Mouse (Mus musculus) brain, embryonic 14.5 days (tissue): ENCODE measurements around the gene Nrxn2. TPM values are rescaled to one million over a fixed set of nuclear protein-coding genes. Genes with fewer than 3 reads are reported as not detected.

ENCODE experiments used
- DNase-seq: peaks from one replicate; pipeline ENCODE4 v3.0.0-alpha.2; 2011; ENCODE audit warnings: low read depth
- CTCF ChIP-seq: fragments of 200-500 bp; IDR thresholded peaks from 2 replicates; pipeline ENCODE4 v1.5.1; 2012; ENCODE audit warnings: inconsistent platforms, mild to moderate bottlenecking, moderate library complexity, borderline replicate concordance; ENCODE audit not compliant: insufficient read depth, insufficient read length; ENCODE audit errors: extremely low read depth
- POLR2A ChIP-seq: fragments of 200-500 bp; IDR thresholded peaks from 2 replicates; pipeline ENCODE4 v1.6.1; 2012; ENCODE audit warnings: mild to moderate bottlenecking, inconsistent platforms, borderline replicate concordance; ENCODE audit not compliant: poor library complexity, insufficient read depth, insufficient read length, severe bottlenecking; ENCODE audit errors: extremely low read depth
- polyA plus RNA-seq: library from polyadenylated mRNA; depleted of rRNA; stranded (reverse); fragments of >200 nt; gene quantifications from 2 replicates; pipeline ENCODE4 v1.2.3, GENCODE M21; 2012

Nrxn2 gene
- polyA plus RNA-seq, 1 experiment, result 311 TPM

DNA sequence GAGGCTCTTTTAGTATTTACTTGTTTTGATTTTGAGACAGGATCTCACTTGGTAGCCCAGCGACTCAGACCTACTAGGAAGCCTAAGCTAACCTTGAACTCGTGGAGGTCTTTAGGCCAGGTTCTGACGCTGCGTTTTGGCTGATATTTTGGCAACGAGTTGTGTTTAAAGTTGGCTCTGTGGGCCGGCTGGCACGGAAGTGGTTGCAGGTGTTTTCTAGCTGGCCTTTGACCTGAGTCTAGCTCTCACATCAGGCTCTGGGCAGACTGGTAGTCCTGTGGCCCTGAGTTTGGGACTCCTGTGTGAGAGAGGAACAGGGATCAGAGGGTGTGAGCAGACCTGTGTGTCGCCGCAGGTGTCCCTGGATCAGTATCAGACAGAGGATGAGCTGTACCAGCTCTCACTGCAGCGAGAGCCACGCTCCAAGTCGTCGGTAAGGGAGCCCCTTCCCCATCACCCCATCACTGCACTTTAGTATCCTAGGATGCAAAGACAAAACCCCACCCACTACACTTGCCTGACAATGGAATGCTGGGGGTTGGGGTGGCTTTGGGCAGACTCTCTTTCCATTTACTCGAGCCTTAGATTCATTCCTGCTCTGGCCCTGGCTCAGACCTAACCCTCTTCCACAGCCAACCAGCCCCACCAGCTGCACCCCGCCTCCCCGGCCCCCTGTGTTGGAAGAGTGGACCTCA lies 10.6 kb upstream of the Nrxn2 start:
- TF ChIP-seq POLR2A, result no peak
- TF ChIP-seq CTCF, result no peak
- no peak for DNase-seq

DNA sequence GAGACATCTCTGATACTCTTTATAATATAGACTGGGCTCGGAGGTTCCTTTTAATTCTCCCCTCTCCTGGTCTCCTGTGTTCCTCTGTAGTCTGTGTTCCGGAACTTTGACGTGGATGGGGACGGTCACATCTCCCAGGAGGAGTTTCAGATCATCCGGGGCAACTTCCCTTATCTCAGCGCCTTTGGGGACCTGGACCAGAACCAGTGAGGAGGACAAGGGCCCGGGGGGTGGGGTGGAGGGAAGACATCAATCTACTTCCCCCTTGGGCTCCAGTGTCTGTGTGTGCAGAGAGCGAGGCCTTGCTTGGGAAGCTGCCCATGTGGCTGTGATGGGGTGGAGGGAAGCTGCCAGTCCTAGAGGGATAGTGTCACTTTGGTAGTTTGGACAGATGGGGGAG lies 9.8 kb upstream of the Nrxn2 start:
- TF ChIP-seq POLR2A (no peak), CTCF (no peak)

DNA sequence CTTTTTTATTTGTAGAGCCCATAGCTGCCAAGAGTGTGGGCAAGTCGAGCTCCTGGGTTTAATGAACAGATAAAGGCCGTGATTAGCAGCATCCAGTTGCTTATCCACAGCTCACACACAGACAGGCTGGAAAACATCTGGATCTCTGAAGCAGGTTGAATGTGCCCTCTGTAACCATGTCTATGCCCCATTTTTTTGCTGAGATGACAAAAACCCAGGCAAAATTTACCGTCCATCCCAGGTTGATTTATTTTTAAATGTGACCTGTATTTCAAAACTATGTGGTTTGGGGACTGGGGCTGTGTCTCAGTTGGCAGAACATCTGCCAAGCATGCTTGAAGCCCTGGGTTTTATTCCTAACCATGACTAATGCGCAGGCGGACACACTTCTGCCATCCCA lies 9.4 kb upstream of the Nrxn2 start:
- no peak for DNase-seq
- TF ChIP-seq CTCF, result no peak
- TF ChIP-seq POLR2A, result no peak

More for the DNA sequence above, 9.8 kb upstream of the Nrxn2 start:
- no peak for DNase-seq

DNA sequence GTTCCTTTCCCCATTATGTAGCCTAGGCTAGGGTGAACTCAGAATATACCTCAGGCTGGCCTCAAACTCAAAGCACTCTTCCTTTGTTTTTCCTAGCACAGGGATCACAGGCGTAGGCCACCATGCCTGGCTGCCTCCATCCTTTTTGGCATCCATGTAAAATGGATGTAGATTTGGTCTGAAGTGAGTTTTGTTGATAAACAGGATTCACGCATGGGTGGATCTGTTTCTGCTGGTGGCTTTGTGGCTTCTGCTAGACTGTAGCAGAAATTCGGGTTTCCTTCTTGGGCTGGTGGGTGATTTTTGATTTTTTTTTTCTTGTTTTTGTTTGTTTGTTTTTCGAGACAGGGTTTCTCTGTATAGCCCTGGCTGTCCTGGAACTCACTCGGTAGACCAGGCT lies 8.6 kb upstream of the Nrxn2 start:
- no peak for DNase-seq
- TF ChIP-seq CTCF (no peak), POLR2A (no peak)

DNA sequence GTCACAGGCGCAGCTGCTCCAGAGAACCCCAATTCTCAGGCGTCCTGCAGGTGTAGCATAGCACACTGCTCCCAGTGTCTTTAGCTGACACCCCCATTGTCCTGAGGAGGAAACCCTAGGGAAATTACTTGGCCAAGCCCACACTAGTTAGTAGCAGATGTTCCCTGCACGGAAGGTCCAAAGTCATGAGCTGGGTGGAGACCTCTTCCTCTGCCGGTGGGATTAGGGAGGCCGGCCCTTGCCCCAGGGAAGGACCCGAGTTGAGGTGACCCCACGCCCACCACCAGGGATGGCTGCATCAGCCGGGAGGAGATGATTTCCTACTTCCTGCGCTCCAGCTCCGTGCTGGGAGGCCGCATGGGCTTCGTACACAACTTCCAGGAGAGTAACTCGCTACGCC lies 5.7 kb upstream of the Nrxn2 start:
- DNase-seq, result no peak
- TF ChIP-seq POLR2A (no peak), CTCF (no peak)

DNA sequence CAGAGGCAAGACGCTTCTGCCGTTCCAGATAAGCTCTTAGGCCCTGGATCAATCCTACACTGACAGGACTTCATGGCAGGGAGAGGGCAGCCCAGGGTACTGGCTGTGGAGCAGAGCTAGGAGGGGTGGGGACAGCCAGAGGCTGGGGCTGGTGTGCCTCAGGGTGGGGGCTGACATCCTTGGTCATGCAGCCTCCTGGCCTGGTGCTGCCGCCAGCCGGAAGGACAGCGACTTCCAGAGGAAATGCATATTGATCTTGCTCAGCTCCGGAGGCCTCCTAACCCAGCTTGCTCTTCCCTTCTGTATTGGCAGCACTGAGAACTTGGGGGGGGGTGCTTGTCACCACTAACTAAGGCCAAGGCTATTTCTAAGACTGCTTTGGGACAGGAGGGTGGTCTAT lies 3.1 kb upstream of the Nrxn2 start:
- DNase-seq, result no peak
- TF ChIP-seq POLR2A, result no peak
- no peak for TF ChIP-seq CTCF

DNA sequence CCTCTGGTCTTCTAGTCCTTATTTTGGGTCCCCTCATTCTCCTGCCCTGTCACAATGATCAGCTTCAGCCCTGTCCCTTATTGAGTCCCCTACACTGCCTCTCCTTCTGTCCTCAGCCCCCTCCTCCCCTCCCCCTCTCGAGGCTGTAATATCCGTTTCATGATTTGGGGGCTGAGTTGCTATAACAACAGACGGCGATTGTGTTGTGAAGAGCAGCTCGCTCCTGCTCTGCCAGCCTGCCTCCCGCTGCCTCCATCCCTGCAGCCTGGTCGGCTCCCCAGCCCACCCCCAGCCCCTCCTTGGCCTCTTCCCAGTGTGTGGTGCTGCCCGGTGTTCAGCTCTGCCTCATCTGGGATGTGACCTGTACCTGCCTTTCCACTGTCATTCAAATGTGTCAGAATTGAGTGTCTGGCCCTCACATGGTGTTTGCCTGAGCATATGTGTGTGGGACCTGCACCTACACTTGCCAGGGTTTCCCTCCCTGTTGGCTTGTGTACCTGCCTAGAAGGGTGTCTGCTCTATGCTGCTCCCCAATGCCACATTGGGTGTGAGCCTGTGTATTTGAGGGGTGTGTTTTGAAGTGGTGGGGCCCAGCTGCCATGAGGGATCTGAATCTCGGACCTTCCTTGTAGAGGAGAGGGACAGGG lies 2.3 kb upstream of the Nrxn2 start:
- DNase-seq, result peak; percentile 95
- TF ChIP-seq CTCF (no peak), POLR2A (no peak)

DNA sequence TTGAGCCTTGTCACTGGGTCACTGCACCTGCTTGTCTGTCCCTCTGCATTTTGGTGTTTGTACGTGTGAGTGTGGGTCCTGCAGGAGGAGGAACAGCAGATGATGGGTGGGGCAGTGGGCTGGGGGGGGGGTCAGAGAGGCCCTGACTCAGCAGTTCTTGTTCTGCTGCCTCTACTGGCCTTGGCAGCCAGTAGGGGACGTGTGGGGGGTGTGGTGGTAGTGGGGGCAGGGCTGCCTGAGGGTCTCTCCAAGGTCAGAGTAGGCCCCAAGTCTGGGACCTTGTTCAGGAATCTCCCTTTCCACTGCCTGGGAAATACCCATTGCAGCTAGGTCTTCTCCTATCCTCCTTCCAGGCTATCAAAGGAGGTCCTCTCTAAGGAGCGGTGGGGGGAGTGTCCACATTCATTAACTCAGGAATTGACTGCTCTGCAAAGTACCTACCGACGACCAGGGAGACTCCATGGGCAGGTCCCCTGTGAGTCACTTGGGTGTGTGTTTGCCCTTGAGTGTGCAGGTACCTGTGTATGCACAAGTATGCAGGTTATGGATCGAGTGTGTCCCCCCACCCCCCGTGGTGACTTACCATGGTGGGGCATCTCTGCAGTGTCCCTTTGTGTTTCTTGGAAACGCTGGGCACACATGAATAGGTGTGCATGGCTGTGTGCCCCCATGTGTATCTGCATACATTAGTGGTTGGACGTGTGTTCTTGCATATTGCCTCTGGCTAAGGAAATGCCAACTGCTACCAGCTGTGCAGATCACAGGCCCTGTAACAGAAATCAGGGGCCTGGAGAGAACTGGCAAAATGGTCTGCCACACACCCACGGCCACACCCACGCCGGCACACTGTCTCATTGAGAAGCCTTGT lies 1.4 kb upstream of the Nrxn2 start:
- no peak for DNase-seq
- TF ChIP-seq POLR2A (no peak), CTCF (no peak)

DNA sequence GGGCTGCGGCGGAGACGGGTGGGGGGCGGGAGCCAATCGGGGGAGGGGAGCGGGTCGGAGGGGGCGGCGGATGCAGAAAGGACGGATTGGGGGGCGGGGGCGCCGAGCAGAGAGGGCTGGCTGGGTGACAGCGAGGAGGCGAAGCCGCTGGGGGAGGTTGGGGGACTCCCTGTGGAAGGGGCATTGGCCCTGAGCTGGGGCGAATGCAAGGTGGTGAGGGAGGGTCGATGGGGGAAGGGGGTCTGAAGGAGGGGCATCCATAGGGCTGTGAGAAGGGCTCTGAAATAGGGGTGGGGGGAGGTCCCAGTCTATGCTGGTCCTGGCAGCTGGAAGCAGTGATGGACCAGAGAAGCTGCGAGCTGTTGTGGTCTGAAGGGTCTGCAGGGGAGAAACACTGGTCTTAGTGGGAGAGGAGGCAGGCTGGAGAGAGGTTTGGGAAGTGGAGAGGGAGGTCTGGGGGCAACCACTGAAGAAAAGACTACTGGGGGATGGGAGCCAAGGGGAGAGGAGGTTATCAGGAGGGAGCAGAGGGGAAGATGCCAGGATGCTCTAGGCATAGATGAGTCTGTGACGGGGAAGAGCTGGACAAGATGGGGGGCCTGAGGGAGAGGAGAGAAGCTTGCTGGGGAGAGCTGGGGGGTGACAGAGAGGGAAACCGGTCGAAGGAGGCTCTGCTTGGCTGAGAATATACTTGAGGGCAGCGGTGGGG lies 607 bp downstream of the Nrxn2 start:
- TF ChIP-seq CTCF (no peak), POLR2A (no peak)
- DNase-seq, result peak; percentile 44

DNA sequence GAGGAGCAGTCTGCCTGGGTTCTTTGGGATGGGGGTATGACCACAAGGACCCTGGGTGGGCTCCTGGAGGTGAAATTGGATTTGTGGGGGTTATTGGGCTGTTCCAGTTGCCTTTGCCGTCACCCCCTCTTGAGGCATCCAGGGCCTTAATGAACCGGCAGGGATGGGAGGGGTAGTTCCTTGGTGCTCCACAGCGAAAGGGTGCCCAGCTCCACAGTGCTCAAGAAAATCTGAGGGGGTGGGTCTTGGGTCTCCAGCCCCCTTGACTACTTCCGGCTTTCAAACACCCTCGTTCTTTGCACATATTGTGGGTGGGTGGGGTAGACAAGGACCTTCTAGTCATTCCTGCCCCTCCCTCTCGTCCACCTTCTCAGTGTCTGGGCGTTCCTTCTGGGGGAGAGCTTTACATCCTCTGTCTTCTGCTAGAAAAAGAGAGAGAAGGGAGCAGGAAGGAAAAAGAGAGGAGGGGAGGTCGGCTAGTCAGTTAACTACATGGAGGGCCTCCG lies 1.3 kb downstream of the Nrxn2 start:
- DNase-seq, result no peak
- TF ChIP-seq CTCF (no peak), POLR2A (no peak)
